Mouse (Mus musculus): ENCODE measurements around the gene Lmo2. TPM values are rescaled to one million over a fixed set of nuclear protein-coding genes. Genes with fewer than 3 reads are reported as not detected.
"Not testable (repeated sequence)": the region's sequence is repeated elsewhere in the genome, so short reads cannot be mapped to it uniquely, and the experiment has no call there.

The Lmo2 gene
- total RNA-seq, 2 experiments from 2014 or later, result 22.7 to 29.7 TPM

DNA sequence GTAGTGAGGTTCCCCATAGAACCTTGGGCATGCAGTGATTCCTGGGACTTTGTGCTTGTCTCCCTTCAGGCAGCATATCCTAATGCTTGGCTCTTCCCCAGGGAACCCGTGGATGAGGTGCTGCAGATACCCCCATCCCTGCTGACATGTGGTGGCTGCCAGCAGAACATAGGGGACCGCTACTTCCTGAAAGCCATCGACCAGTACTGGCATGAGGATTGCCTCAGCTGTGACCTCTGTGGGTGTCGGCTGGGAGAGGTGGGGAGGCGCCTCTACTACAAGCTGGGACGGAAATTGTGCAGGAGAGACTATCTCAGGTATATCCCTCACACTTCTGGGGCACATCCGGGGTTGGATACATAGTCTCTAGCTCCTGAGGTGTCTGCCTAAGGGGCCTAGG lies 18.1 kb downstream of the Lmo2 start:
- DNase-seq (ENCODE audit: low spot score in 2 of 2), result no peak

DNA sequence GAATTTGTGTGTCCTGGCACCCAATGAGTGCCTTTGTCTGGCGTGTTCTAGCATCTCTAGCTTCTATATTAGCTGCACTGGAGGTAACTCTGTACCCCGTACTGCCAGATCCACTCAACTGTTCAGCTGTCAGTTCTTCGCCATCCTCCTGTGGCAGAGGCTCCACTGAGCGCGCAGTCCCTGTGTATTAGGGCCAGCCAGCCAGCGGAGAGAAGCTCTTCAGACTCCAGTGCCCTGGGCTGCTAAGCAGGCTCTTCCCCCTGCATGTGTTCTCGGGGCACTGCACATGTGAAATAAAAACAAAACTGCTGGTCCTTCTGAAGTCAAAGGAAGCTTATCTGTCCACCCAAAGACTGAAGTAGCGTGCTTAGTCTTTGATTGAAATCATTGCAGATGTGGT lies 19.4 kb downstream of the Lmo2 start:
- DNase-seq (ENCODE audit: low spot score in 2 of 2), result no peak

DNA sequence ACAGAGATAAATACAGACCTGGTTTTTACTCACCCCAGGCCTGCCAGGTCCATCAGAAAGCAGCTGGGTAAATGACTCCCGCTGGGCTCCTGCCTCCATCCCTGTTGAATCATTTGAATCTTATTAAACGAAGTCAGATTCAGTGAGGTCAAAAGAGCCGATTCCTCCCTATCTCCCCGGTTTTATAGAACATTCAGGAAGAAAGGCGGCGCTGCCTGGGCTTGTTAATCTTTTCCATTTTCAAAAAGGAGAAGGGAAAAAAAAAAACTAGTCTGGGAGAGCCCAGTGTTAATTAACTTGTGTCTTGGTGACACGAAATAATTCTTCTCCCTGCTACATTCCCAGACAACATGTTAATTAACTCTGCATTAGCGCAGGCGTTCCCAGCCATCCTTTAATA lies 19.9 kb downstream of the Lmo2 start:
- DNase-seq (ENCODE audit: low spot score in 2 of 2), result no peak

- peak; percentile 82 to 83 for DNase-seq (ENCODE audit: low spot score in 2 of 2)
These were observed 24.5 kb downstream of the Lmo2 start for GRCm38 (mm10) chr2:103982250-103982649.

GRCm38 (mm10) chr2:103983146-103983545 lies 25.4 kb downstream of the Lmo2 start:
- no peak for DNase-seq (ENCODE audit: low spot score in 2 of 2)

GRCm38 (mm10) chr2:103987595-103987994 lies 29.8 kb downstream of the Lmo2 start:
- DNase-seq (ENCODE audit: low spot score in 2 of 2), result not testable (repeated sequence)

GRCm38 (mm10) chr2:103989724-103990123 lies 31.9 kb downstream of the Lmo2 start:
- DNase-seq (ENCODE audit: low spot score in 2 of 2), result no peak

DNA sequence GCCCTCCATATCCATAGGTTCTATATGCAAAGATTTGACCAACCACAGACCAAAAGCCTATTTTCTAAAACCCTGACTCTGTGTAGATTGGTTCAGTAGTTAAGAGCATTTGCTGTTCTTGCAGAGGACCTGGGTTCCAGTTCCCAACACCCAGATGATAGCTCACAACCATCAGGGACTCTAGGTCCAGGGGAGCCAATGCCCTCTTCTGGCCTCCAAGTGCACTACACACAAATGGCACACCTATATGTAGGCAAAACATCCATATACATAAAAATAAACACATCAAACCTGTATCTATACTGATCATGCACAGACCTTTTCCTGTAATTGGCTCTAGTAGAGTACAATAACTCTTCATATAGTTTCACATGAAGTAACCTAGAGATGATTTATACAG lies 33.5 kb downstream of the Lmo2 start:
- DNase-seq (ENCODE audit: low spot score in 2 of 2), result no peak

DNA sequence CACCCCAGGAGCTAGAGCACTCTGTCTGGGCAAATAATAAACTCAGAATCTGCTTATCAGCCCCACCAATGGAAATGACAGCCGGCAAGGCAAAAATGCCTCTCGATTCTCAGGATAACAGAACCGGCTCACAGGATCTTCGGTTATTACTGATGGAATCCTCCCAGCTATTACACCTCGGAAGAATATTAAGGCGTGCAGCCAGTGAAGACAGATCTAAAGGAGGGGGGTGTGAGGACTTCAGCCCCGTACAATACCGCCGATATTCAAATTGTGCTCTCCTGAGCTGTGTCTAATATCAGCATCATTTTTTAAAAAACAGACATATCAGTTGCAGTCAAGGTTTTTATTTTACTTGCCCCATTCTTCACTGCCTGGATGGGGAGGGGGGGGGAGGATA lies 34.4 kb downstream of the Lmo2 start:
- no peak for DNase-seq (ENCODE audit: low spot score in 2 of 2)

DNA sequence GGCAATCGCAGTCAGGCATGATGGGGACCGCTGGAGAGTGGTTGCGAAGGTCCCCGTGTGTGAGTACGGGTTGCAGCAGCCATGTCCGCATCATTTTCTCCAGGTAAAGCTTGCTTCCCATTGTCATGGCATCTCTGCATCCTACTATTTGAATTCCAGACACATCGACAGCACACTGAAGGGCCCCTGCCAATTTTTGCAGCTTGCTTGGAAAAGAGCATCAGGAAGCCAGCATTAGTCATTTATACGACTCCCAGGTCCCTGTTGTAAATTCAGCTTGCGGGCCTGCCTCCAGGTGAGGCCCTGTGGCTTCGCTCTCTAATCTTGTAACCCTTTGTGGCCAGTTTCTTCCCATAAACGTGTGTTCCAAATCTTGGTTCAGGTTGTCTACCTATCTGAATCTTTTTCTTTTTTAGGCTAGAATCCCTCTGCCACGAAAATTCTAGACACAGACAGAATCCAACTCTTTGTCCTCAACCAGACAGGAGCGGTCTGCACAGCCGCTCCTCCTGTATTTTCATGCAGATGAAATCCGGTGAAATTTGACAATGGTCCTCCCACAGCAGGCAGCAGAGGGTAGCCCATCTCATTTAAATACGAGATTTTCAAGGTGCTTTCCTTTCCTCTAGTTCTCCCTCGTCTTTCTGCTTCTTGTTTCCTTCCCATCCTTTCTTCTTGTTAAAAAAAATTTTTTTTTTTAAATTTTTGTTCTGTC lies 35.0 kb downstream of the Lmo2 start:
- DNase-seq (ENCODE audit: low spot score in 2 of 2), result no peak

- DNase-seq (ENCODE audit: low spot score in 2 of 2), result no peak
These were observed 43.3 kb downstream of the Lmo2 start for GRCm38 (mm10) chr2:104001076-104001475.

DNA sequence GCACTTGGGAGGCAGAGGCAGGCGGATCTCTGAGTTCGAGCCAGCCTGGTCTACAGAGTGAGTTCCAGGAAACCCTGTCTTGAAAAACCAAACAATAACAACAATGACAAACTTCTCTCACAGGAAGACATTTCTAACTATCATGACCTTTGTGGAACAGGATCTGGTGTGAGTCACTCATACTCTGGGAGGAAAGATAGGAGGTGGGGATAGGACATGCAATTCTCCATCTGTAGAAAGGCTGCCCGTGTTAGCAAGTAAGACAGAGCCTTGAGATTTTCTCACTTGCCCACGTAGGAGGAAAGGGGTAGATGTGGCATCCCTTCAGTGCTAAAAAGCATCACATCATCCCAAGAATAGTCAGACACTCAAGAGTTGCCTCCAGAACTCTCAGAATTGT lies 44.1 kb downstream of the Lmo2 start:
- no peak for DNase-seq (ENCODE audit: low spot score in 2 of 2)

- peak; percentile 38 to 46 for DNase-seq (ENCODE audit: low spot score in 2 of 2)
These were observed 45.1 kb downstream of the Lmo2 start for GRCm38 (mm10) chr2:104002711-104003413.

- no peak for DNase-seq (ENCODE audit: low spot score in 2 of 2)
These were observed 50.2 kb downstream of the Lmo2 start for GRCm38 (mm10) chr2:104007793-104008519.

DNA sequence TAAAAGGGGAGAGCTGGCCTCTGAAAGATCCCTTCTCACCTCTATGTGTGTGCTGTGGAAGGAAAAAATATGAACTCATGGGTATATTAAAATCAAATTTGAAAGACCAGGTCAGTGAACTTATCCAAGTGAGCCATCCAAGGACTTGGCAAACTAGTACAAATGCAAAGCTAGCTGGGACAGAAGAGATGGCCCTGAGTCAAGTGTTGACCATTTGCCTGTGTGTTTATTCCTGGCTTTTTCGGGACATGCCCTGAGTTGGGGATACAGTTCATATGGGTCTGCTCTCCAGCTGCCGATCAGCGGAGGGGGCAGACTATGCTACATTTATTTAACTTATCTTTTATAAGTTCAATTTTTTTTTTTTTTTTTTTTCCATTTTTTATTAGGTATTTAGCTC lies 51.1 kb downstream of the Lmo2 start:
- DNase-seq (ENCODE audit: low spot score in 2 of 2), result not testable (repeated sequence)

GRCm38 (mm10) chr2:104023096-104023495 lies 65.3 kb downstream of the Lmo2 start:
- no peak for DNase-seq (ENCODE audit: low spot score in 2 of 2)

DNA sequence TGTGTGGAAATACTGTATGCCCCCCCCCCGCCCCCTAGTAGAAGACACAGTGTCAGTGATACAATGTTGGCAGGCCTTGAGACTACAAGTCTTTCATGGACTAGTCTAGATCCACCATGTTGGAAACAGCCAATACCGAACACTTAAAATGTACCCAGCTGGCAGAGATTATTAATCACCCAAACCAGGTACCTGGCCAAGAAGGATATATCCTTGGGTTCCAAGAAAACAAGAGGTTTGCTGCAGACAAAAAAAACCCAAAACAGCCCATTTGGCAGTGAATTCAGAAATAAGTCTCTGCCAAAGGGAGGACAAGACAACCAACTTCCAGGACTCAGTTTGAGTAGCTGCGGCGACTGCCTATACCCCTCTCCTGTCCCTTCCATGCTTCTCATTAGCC lies 66.9 kb downstream of the Lmo2 start:
- DNase-seq (ENCODE audit: low spot score in 2 of 2), result no peak

DNA sequence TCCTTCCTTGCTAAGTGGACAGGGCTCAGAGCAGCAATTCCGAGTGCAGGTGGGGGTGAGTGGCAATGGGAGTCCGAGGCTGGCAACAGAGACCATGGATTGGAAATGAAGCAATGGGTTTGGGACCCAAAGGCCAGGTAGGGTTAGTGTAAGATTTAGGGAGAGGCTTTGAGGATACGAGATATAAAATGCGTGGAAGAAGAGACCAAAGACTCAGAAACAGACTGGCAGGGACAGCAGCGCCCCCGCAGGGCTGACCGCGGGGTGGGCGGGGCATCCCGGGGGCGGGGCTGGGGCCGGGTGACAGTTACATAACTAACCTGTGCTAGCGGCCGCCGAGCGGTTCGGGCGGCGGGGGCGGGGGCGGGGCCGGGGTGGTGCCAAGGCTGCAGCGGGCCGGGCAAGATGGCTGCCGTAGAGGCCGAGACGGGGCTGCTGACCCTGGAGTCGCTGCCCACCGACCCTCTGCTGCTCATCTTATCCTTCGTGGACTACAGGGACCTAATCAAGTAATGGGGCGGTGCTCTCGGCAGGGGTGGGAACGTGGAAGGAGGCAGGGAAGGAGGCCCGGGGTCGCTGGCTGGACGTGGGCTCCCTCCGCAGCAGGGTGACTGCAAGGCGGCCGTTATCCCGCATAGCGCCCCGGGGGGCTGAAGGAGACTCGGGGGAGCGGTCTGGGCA lies 69.8 kb downstream of the Lmo2 start, which contains the start of gene Fbxo3:
Fbxo3 (plus strand) TSS at position 264 of the 681 bp plus-strand sequence.
- peak; percentile 79 to 86 for DNase-seq (ENCODE audit: low spot score in 2 of 2)

- no peak for DNase-seq (ENCODE audit: low spot score in 2 of 2)
These were observed 70.4 kb downstream of the Lmo2 start, which contains the start of gene 4931422A03Rik for GRCm38 (mm10) chr2:104028139-104028723. TSS of gene 4931422A03Rik (minus strand) at chr2:104028361.

GRCm38 (mm10) chr2:104029074-104029473 lies 71.3 kb downstream of the Lmo2 start:
- no peak for DNase-seq (ENCODE audit: low spot score in 2 of 2)

DNA sequence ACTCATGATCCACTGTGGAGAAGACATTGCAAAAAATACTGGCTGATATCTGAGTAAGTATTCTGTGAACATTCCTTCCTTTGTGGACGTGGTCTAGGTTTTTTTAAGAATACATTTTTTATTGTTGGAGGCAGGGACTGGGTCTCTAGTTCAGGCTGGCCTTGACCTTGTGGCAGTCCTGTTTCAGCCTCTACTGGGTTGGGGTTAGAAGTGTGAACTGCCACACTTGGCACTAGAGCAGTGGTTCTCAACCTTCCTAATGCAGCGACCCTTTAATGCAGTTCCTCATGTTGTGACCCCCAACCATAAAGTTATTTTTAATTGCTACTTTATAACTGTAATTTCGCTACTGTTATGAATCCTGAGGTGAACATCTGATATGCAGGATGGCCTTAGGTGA lies 72.6 kb downstream of the Lmo2 start:
- no peak for DNase-seq (ENCODE audit: low spot score in 2 of 2)
